Mouse (Mus musculus) B cell, adult 2 months (primary cell): ENCODE measurements at regions not wholly inside any gene's neighbourhood (a gene's known extent, or its start where the extent isn't known, plus 50 kb on each side); places are given as distances from the start of the nearest gene placed in this dataset.

Source experiments
- DNase-seq, 2 experiments: peaks; one replicate each; pipeline ENCODE4 v3.0.0; 2022

DNA sequence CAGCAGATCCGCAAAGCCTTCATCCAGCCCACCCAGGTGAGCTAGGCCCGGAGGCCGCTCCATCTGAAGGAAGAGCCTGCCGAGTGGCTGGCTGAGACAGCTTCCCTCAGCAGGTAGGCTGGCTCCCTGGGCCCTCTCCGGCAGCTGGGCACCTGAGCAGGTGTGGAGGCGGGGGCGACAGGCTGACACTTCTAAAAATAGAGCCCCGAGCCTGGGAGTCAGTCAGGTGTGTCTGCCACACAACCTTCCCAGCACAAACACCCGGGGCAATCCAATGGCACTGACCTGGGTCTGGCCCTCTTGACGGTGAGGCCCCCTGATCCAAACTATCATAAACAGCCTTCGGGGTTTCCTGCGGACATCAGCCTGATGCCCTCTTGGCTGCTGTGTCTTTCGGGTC, 58.5 kb downstream of the Zfp36l2 start:
- no peak for DNase-seq

DNA sequence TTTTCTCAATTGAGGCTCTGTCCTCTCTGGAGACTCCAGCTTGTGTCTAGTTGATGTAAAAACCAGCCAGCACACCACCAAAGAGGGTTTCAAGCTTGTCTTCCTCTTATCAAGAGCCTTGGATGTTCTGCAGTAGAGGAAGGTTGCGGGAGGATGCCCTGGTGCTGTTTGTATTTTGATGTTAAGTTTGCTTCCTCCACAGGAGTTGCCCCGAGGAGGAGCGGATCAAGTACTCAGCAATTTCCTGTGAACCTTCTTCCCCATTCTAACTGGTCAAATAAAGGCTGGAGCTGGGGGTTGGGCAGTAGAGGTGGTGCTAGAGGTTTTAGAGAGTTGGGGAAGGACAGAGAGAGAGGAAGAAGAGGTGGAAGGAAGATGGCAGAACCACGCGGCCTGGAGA, 59.5 kb downstream of the Zfp36l2 start:
- no peak for DNase-seq

DNA sequence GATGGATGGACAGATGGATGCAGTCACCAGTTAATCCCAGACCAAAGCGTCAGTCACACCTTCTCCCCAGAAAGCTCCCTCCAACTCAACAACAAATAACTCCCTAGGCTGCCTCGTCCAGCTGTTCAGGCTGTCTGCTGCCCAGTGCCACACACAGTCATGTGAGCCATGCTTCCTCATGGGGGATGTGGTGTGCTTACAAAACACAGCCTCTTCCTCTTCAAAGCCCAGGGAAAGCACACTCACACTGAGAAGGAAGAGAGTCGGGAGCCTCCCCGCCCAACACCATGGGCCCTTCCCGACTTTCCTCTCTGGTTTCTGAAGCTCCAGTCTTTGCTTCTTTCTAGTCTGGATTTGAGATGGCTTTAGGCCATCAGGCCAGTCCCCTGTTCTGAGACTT, 61.6 kb downstream of the Zfp36l2 start:
- DNase-seq: peak; percentile 37 to 38

DNA sequence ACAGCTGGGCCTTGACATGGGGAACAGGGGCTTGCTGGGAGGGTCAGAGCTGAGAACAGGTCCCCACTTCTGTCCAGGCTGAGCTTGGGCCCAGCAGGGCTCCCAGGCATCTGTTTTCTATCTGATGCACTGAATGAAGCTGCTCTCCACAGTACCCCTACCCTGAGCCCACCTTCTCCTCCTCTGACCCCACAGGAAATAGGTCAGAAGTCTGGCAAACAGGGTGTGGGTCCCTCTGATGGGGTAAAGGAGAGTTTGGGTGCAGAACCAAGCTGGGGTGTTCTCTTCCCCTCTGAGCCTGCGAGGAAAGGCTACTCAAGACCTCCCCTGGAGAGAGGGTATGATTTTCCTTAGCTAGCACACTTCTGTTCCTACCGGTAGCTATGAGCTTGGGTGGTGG, 64.6 kb downstream of the Zfp36l2 start:
- no peak for DNase-seq

DNA sequence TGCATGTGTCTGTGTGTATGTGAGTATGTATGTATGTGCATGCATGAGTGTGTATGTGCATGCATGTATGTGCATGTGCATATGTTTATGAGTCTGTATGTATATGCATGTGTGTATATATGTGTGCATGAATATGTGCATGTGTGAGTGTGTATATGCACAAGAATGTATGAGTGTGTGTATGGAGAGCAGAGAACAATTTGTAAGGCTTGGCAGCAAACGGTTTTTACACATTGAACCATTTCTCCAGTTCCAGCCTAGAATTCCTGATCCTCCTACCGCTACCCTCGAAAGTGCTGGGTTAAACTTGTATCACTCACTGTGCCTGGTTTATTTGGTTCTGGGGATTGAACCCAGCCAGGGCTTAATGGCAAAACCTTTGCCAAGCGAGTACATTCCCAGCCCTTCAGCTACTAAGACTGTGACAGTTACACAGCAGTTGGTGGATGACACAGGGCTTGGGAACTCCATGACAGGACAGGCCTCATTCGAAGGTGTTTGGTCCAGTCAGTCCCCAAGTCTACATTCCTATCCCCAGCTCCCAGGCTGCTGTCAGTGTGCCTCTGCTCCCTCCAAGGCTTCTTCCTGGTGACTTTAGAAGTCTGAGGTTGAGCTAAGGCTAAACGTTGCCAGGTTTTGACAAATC, 65.1 kb downstream of the Zfp36l2 start:
- no peak for DNase-seq

DNA sequence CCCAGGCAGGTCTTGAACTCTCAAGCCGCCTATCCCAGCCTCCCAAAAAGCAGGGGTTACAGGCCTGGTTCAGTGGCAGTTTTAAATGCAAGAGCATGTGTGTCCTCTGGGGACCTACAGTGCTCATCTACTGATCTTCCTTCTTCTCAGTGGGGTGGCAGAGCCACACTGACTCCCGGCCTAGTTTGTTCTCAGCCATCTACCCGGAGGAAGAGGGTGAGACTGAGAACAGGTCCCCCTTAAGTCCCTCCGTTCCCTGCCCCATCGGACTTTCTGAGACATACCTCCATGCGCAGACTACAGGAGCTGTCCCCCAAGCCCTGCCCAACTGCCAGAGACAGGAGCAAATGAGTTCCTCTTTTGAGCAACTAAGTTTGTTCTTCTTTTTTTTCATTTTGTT, 66.5 kb downstream of the Zfp36l2 start:
- DNase-seq: peak; percentile 80

DNA sequence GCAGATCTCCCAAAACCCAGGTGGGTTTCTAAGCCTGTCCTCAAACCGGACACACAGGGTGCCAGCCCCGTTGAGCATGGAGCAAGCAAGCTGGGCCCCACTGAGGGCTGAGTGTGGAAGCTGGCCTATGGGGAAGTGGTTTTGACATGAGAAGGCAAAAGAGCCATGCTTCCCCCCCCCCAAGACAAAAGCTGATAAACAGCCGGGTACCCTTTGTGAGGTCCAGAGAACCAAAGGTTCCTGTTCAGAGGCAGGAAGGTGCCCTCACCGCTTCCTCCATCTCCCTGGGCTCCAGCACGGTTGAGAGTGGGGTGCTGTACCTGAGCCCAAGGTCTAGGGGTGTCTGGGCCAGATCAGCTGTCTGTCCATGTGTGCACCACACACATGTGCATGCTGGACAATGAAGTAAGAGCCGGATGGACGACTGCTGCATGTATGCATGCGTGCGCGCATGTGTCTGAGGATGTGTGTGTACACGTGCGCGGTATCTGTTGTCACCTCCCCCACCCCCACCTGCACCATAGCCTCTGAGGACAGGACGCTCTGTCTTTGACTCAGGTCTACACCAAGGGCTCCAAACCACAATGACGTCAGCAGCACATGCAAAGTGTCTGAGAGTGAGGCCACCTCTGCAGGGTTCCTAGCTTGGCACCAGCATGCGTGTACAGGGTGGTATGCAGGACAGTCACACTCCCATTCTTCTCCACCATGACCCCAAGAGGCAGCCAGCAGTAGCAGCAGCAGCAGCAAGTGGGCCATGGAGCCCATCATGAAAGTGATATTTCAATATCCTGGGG, 68.3 kb downstream of the Zfp36l2 start:
- DNase-seq: peak; percentile 92 to 93

DNA sequence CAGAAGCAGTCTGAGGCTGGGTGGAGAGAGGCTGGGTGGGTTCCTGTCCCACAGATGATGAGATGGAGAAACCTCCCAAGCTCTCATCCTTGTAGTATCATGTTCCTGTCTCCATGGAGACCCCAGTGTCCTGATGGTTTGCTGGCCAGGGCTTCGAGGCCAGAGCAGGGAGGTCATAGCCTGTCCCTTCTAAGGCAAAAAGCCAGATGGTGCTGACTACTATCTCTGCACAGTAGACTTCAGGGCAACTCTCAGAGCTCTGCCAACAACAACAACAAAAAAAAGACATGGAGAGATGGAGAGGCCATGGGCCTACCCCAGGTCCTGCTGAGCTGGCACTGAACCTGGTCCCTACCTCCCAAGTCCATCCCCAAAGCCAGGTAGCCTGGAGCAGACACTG, 69.0 kb downstream of the Zfp36l2 start:
- no peak for DNase-seq

DNA sequence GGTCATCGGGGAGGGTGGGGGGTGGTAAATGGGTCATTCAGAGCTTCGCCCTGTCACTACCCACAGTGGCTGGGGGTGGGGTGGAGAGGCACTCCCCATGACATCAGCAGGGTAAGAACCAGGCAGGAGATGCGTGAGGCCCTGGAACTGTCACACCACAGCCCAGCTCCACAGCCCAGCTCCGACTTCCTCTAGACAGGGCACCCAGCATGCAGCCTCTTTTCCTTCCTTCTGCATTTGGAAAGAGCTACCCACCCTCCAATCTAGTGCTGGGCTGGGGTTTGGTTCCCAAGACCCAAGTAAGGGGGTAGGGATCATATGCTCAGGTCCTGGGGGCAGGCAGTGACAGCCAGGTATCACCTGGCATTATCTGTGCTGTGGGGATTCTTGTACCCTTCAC, 69.5 kb downstream of the Zfp36l2 start:
- DNase-seq: peak; percentile 51 to 55

DNA sequence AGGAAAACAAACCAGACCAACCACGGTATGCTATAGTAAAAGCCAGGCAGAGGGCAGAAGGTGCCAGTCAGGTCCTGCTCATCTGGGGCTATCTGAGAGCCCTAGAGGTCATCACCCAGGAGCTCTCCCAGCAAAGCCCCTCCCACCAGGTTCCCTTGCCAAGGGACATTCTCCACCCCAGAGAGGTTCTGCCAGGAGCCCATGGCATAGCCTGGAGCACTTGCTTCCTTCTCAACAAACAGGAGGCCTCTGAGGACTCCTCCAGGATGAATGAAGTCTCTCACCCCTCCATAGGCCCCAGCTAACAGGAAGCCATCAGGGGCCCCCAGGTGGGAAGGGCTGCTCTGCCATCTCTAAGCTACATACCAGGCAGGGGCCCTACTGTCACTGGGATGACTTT, 70.0 kb downstream of the Zfp36l2 start:
- DNase-seq: peak in 1 of 2 experiments; percentile 25

DNA sequence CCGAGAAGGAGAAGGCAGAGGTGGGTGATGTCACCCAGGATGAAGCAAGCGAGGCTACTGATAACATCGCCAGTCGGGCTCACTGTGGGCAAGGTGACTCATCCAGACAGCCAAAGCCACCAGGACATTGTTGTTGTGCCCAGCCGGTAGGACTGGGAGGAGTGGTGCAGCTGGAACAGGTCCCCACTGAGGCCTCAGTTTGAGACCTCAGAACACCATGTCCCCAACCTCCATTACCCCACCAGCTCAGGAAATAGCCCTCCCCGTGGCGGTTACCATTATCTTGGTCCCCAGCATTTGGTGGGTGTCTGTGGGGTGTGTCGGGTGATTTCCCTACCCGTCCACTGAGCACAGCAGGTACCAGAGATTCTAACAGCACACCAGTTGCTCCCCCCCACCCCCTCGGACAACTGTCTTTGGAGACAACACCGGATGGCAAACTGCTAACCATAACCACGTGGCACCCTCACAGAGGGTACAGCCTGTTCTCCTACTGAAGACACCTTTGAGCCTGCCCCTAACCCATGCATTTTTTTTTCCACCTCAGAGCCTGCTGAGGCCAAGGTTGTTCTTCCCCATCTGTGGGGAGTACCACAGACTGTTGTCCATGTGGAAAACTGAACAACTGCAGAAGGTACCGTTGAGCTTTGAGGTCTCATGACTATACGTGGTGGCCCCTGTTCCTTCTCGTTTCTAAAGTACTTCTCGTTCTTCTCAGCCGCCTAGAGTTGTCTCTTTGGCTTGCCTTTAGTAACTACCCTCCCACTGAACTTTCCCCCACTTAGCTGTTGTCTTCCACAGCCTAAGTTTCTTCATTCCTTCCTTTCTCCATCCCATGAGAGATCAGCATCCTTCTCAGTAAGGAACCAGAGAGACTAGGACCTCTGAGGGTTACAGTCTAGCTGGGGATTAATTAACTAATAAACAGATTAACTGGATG, 71.1 kb downstream of the Zfp36l2 start:
- DNase-seq: peak; percentile 83

DNA sequence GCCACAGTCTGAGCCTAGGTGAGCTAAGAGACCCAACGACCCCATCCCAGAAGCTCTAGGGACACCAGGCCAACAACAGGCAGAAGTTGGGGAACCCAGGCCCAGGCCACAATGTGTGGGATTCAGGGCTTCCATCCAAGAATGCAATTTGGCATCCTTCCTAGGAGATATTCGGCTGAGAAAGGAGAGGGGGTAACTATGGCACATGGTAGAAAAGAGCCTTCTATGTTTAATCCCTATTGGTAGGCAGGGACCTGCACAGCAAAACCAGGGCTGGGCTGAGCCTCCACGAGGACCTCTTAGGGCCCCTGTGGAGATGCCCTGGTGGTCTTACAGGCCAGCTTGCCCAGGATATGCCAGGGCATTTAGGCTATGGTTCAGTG, 71.8 kb downstream of the Zfp36l2 start:
- DNase-seq: no peak

DNA sequence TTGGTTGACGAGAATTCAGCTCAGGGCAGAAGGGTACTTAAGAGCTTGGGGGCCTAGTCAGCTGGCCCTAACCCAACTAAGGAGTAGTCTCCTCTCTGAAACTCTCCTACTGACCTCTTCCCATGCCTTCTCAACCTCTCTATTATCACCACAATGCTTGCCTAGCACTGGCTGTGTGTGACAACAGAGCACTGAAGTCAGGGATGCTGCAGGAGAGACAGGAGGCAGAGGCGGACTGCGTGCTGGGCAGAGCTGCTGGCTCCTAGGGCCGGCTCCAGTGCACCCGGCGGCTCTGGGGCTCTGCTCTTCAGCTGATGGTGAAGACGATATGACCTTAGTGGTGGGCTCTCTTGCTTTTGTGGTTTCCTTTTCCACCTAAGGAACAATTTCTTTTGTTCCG, 72.6 kb downstream of the Zfp36l2 start:
- peak in 1 of 2 experiments; percentile 13 for DNase-seq

DNA sequence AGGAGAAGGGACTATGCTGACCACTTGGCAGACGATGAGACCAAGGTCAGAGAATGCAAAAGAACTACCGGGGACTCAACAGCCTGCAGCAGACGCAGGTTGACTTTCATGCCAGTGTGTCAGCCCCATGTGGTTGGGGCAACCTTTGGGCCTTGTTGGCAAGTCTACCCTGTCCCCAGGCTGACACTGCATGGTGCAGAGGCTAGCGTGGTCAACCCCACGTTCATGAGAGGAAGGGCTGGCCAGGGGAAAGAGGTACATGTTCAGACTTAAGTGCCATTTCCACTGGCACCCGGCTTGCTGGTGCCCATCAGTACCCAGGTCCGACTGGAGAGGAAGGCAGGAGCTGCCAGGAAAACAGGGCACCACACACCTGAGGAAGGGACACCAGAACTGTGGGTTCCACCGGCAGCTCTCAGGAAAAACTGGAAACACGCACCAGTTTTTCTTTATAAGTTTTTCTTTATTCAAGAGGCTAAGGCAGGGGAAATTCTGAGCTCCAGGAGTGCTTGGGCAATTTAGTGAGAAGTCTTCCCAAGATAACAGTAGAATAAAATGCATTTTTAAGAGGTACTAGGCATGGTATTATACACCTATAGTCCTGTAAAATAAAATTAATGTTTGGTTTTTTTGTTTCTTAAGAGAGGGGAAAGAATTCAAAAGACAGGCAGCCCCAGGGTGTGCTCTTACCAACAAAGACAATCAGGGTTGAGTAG, 73.3 kb downstream of the Zfp36l2 start:
- DNase-seq: no peak

DNA sequence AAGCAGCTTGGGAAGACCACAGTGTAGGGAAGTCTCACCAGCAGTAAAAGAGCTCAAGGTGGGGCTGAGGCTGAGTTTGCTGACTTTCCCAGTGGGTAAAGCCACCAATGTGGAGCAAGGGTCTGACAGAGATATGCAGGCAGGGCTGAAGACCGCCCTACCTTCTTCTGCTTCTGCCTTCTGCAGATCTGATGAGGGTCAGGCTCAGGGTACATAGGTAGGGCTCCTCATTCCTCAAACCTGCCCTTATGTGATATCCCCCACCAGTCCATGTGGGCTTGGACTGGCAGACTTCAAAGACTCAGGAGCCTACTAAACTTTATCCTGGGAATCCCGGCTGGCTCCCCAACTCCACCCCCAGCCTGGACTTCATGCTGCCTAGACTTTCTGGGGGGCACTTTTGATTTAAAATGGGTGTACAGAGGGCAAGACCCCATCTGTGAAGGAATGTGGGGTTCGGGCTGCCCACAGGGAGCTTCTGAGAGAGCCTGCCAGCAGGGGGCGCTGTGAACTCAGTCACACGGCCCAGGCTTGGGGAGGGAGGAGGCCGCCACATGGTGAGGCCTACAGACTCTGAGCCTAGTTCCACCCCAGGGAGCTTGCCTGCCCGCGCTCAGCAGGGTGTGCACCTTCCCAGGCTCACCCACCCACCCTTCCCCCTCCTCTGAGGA, 74.0 kb downstream of the Zfp36l2 start:
- peak; percentile 97 for DNase-seq

DNA sequence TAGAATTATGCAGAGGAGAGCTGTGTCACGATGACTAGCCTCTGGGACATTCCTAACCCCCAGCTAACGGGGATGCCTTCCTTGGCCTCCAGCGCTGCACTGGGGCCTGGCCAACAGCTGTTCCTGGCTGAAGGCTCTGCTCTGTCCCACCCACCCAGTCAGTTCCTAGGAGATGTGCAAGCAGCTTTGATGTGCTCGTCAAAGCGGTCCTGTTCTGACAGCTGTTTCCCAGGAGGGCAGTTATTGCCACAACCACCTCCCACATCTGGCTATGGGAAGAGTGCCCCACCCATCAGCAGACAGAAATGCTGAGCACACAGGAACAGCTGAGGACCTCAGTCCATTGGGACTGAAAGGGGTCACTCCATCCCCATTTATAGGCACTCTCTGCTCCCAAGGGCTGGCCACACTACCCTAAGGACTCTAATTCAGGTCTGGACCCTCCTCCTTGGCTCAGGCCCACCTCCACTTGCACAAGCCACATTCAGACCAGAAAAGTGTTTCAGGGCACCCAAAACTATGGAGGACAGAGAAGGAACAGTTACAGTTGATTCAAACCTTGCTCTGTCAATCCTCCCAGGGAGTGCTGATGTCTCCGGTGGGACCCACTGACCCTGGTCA, 75.2 kb downstream of the Zfp36l2 start:
- DNase-seq: no peak

DNA sequence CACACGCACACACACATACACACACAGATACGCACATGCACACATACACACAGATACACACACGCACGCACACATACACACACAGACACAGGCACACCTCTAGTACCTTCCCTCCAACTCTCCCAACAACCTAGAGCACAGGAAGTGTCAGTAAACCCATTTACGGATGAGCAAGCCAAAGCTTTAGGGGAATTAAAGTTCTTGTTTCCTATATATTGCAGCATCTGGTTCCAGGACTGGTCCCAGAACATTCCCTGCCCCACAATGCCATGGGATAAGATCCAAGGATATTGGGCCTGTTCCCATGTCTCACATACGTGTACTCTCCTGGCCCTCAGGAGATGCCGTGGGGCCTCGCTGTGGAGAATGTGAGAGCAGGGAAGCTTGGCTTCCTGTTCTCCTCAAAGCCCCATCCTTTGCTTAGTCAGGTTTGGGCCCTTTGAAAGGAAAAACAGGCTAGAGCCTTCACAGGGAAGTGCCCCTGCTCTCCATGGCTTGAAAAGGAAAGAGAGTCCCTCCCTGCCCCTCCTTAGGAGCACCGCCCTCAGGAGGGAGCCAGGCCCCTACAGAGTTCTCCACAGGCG, 75.9 kb downstream of the Zfp36l2 start:
- no peak for DNase-seq

DNA sequence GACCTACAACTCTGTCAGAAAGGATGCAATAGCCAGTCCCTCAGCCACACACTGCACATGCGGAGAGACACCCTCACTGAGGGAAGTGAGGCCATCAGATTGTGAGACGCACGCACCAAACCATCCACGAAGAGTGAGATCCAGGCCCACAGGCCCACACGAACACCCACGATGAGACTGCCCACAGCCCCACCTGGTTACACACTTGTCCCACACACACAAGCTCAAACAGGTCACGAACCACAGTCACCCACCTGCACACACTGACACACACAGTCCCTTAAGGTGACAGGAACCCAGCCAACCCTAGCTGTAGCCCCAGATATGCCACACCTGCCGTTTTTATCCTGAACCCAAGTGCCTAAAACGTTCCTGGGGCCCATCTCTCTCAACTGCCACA, 76.8 kb downstream of the Zfp36l2 start:
- no peak for DNase-seq

DNA sequence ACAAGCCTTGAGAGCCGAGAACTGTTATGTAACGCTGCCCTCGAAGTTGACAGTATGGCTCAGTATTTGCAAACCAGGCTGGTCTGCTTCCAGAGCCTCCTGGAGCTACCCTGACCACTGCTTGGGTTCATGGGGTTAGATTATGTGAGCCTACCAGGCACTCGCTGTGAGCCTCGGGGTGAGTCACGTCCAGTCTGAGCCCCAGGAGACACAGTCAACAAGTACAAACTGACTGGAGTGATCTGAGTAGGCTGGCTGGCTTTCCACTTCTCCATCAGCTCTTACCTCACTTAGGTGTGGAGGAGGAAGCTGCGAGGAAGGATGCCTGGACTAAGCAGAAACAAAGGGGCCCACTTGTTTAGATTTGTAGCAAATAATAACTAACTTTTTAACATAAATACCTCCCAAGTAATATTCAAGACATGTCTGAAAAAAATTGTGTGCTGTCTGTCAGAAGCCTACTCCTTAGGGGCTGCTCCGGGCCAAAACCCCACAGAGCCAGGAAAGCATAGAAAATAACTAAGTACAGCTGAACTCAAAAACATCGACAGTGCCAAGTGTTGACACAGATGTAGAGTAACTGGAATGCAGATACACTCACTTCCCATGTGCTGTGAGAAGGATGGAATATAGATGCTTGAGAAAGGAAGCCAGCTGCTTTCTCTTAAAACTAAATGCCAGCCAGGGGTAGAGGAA, 77.6 kb downstream of the Zfp36l2 start:
- no peak for DNase-seq

DNA sequence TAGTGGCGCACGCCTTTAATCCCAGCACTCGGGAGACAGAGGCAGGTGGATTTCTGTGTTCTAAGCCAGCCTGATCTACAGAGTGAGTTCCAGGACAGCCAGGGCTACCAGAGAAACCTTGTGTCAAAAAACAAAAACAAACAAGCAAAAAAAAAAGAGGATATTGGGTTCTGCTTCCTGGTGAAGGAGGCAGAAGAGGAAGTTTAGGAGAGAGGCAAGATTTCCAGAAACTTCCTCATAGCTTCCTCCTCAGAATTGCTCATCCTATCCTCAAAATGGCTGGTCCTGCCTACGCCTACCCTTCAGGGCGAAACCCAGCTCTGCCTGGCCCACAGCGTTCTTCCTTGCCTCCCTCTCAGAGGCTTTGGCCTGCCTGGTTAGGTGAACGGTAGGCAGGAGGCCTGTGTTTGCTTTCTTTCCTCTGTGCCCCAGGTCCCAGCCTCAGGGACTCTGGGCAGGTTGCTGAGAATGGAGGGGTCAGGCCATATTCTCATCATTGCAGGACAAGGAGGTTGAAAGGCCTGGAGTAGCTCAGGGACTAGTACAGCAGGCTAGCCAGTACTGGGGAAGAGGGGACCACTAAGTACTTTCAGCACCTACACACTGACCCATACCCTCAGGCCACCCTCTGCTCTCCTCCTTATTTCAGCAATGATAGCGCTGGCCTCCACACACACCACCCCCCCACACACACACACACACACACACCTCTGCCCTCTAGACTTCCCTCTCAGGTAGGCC, 79.6 kb downstream of the Zfp36l2 start:
- no peak for DNase-seq
